Mouse (Mus musculus): ENCODE measurements at regions not wholly inside any gene's neighbourhood (a gene's known extent, or its start where the extent isn't known, plus 50 kb on each side); places are given as distances from the start of the nearest gene placed in this dataset.

DNA sequence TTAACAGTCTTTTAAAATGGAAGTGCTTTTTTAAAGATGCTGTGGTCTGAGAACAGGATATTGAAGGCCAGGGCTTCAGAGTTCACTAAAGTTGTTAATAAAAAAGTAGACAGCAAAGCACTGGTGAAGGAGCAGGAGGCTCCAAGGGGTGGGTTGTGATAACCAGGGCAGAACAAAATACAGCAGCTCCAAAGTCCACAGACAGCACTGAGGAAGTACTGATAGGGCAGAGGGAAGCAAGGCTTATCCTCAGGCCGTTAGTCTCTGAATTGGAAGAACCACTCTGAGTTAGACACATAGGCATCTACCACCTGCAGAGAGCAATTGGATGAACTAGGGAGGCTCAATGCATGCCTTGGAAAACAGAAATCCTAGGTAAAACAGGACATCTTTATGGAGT lies 62.1 kb downstream of the P2ry1 start:
- in situ Hi-C loops (cut with MboI, MseI), result no loop called here

DNA sequence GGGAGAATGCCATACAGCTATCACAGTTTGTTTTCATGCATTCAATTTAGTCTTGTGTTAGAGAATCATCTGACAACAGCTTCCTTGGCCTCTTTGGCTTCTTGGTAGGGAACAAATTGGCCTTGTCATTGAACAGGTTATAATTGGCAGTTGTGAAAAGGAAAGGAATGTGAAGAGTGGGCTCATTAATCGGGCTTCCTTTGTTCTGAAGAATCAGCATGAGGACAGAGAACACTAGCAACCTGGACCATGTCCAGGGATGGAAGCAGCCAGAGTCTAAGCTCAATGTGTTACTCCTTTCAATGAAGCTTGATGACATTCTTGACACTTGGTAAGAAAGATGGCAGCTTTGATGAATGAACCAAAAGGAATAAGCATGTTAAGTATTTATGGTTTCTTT lies 64.5 kb downstream of the P2ry1 start:
- in situ Hi-C loops (cut with MboI, MseI), result no loop called here

DNA sequence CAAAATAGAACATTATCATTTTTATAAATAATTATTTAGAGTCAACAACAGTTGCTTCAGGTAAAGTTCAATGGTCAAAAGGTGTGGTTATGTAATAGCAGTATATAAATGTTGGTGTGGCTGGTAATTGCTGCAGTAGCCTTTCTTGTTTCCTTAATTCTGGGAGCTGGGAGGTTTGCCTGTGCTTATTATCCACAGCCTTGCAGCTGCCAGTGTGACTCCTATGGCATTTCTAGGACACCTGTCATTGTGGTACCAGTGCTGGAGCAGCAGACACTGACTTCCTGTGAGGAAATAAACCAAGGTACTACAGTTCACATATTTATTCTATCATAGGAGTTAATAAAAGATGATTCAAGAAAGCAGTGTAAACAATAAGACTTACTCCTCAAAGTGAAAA lies 65.6 kb downstream of the P2ry1 start:
- in situ Hi-C loops (cut with MboI, MseI), result no loop called here

DNA sequence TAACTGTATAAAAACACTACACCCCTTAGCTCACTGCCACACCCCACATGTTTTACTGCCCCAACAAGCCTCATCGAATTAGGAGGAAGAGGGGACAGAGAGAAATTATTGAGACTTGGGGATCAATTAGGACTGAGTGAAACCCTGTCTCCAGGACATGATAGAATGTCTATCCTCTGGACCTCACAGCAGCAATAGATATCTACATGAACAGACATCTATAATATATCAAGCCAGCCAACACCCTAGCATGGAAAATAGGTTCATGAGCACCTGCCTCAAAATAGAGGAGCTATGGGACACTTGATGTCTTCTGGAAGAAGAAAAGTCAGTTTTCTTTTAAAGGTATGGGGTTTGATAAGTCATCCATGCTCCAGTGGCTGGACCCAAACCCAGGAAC lies 68.4 kb downstream of the P2ry1 start:
- in situ Hi-C loops (cut with MboI, MseI), result no loop called here

DNA sequence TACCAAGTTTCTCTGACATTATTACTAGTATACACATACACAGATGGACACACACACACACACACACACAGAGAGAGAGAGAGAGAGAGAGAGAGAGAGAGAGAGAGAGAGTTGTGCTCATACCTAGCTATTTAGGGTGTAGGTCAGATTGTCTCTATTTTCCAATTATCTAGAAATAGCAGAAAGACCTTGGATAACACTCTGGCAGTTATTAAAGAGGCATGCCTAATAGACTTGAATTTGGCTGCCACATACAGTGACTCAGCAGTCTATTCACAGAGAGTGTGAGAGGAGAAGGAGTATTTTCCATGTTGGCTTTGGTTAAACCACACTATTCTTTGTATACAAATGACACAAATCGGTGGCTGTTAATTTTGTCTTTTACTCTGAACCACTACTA lies 69.7 kb downstream of the P2ry1 start:
- in situ Hi-C loops (cut with MboI, MseI), result no loop called here

DNA sequence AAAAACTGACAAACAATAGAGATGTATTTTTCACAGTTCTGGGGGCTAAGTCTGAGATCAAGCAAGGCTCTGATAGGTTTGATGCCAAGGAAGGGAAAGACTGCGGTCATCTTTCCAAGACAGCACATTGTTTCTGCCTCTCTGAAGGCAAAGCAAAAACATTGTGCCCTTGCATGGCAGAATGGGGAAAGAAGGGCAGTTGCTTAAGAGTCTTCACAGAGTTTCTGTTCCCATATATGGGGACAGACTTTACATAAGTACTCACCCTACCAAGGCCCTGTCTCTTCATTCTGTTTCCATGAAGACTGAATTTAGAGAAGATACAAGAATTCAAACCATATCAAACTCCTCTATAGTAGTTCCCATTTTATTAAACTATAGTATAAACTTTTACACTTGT lies 70.5 kb downstream of the P2ry1 start:
- in situ Hi-C loops (cut with MboI, MseI), result no loop called here

DNA sequence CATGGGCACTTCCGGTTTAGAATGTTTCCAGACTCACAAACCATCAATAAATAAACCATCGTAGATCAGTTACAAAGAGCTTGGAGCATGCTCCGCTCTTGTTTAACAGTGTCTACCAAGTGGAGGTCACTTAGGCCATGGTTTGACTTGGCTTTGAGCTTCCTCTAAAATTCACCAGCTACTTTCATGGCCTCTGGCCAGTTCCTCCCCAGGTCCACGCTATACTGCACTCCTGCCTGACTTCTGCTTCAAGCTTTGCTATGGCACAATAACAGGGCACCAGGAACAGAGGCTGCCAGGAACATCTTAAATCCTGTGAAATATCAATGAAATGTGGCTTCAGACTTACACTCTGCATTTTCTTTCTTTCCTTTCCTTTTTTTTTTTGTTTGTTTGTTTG lies 71.2 kb downstream of the P2ry1 start:
- in situ Hi-C loops (cut with MboI, MseI), result no loop called here

DNA sequence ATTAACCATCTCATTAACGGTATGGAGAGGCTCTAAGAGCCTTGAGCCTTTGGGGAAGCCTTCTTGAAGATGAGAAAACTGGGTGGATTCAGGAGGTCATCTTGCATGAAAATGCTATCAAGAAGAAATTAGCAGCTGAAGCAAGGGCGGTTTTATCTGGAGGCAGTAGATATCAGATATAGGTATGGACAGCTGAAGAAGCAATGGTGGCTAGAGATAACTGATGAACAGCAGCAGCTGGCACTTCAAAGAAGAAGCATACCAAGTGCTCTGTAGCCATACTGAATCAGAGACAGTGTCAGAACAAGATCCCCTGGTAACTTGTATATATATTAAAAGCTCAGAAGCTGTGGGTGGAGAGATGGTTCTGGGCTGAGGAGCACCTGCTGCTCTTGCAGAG lies 73.2 kb downstream of the P2ry1 start:
- in situ Hi-C loops (cut with MboI, MseI), result no loop called here

DNA sequence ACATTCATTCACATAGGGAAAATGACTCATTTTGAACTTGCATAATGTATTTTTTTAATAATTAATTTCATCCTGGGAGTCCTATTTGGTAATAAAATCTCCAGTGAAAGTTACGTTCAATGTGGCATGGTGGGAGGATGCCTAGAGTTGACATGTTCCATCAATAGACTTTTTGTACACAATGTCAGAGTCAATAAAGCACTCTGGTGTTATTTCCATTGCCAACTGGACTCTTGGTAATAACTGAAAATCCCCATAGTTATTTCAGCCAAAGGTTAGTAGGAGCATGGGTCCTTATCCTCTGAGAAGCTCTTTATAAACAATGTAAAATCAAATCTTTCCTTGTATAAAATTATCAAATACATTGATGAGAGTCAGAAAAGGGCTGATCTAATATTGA lies 87.3 kb downstream of the P2ry1 start:
- in situ Hi-C loops (cut with MboI, MseI), result loop anchor here in 1 of 2 experiments (5.0 kb wide), 1 partner anchor 108 kb away; no protein-coding TSS in a partner anchor

DNA sequence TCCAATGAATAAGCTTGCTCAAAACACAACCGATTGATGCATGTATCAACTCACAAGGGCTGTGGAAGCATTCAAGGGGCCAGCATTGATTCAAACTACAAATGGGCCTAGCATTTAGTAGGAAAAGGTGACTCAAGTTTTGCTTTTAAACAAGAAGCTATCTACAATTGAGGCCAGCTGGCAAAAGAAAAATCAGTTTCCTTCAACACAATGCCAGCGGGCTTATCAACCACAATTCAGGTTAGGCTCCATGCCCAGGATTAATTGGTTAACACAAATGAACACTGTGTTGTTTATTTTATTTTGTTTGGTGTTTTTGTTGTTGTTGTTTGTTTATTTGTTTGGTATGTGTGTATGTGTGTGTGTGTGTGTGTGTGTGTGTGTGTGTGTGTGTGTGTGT lies 89.4 kb downstream of the P2ry1 start:
- in situ Hi-C loops (cut with MboI, MseI), result no loop called here

DNA sequence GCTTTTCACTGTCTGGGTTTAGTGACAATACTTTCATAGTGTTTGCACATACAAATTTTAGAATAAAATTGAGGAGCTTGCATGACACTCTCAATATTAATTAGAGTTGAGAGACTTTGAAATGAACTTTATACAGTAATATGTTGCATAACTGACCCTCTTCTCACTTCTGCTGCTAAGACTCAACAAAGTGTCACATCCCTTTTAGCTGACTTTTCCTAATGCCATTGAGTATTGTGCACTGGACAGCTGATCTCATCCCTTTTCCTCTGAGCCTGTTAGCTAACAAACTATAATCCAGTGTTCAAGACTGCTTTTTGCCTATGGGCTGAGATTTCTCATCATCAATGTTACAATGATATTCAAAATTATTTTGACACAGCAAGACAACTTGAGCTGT lies 113.8 kb downstream of the P2ry1 start:
- in situ Hi-C loops (cut with MboI, MseI), result no loop called here

DNA sequence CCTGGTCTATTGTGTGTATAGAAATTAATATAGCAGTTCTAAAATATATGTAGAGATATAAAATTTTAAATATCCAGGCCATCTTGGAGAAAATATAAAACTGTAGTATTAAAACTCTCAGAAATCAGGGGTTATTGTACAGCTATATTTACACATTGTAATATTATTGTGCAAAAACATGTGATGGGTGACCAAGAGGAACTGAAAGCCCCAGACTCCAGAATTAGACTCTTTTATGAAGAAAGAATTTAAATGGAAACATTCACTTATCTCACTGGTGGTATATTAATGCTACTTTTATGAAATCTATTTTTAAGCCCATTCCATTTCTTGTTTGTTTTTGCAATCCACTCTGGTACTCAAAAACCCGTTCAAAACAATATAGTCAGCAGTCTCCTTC lies 130.5 kb downstream of the P2ry1 start:
- in situ Hi-C loops (cut with MboI, MseI), result no loop called here

DNA sequence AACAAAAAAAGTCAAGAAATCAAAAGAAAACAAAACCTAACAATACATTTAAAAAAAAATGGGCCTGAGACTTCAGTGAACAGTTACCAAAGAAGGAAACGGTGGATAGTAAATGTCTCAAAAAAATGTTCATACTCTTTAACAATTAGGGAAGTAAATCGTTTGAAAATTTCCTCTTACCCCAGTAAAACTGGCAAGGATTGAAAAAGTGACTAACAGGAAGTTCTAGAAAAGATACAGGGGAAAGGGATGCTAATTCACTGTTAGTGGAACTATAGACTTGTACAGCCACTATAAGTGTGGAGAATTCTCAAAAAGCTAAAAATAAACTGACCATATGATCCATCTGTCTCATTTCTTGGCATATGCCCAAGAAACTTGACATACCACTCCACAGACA lies 151.5 kb downstream of the P2ry1 start:
- in situ Hi-C loops (cut with MboI, MseI), result no loop called here

DNA sequence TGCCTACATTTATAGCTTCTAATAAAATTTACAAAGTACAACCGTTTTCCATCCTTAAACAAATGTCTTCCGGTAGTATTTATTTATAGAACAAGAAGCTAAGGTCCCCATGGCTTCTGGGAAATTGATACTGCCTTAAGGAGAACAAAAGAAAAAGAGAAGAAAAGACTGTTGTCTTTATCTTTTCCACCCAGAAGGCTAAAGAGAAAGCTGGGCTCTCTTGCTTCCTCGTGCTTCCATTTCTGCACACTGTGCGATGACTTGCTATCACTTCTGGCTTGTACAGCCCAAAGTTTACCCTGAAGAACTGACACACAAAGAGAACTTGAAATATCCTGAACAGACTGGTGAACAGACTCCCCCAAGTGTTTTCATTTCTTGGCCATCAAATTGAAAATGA lies 157.2 kb downstream of the P2ry1 start:
- in situ Hi-C loops (cut with MboI, MseI), result no loop called here

DNA sequence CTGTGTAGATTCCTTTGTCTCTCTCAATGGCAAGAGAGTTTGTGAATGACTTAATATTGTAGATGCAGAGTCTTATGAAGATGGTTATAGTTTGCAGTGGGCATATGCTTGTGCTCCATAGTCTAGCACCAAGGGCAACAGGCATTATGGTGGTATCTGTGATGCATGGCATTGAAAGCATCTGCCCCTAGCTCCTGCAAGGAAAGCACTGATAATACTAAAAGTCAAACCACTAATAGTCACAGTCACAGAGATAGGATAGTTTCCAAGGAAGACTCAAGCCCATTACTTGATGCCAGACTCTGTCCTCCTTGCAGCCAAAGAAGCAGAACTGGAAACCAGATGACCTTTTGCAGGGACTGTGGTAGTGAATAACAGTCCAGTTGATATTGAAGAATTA lies 158.8 kb downstream of the P2ry1 start:
- in situ Hi-C loops (cut with MboI, MseI), result no loop called here

DNA sequence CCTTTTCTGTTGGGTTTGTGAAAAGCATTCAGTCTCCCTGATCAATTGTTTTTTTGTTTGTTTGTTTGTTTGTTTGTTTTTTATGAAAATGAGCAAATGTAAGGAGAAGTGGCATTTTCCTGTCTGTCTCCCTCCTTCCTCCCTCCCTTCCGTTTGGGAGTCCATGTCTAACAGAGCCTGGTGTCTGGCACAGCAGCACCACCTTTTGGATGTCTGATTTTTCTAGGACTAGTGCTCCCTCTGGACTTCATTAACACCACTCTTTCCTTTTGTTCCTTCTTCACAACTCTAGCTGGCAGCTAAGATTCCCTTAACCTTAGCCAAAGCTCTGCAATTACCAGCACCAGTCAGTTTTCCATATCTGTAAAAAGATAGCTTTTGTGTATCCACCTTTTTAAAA lies 175.6 kb upstream of the Rap2b start:
- in situ Hi-C loops (cut with MboI, MseI), result no loop called here

DNA sequence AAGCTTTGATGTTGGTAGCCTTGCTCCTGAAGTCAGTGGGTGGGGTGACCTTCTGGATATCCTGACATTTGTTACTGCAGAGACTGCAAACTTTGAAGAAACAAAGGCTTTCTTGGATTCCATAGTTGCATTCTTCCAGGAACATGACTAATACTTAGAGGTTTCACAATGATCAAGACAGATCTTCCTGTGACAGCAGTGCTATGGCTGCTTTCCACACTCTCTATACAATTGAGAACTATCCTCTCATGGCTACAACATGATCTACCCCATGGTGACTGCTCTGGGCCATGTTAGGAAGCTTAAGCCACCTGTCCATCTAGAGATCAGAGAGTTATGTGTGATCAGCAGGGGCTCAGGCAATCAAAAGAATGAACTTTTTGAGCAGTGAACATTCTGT lies 172.8 kb upstream of the Rap2b start:
- in situ Hi-C loops (cut with MboI, MseI), result no loop called here

DNA sequence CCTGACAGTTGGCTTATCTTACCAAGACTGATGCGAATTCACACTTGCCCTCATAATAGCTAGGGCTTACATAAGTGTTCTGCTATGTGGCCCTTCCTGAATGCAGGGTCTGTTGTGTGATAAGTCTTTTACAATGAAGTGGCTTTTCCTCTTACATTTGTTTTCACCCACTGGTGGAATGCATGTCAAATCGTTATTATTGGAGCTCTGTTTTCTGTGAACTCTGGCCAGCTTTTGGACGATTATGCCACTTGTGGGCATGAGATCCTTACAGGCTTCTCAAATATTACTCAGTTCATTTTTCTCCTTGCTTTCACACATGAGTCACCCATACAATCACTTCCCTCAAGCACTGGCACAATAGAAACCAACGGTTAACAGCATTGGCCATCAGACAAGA lies 144.9 kb upstream of the Rap2b start:
- in situ Hi-C loops (cut with MboI, MseI), result loop anchor here in 1 of 2 experiments (5.0 kb wide), 1 partner anchor 101 kb away; no protein-coding TSS in a partner anchor

DNA sequence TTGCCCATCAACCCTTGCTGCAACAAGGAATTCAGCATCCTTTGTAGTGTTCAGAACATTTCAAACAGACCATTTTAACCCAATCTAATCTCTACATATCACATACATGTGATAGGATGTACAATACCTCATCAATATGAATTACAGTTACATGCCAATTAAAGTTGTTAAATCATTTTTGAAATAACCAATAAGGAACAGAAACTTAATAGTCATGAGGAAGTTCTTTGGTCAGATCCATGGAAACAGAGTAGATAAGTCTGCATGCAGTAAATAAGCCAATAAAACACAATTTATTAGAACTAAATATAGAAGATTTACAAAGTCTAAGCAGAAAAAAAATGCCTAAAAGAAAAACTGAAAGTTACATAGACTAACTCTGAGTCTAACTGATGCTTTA lies 136.9 kb upstream of the Rap2b start:
- in situ Hi-C loops (cut with MboI, MseI), result no loop called here

DNA sequence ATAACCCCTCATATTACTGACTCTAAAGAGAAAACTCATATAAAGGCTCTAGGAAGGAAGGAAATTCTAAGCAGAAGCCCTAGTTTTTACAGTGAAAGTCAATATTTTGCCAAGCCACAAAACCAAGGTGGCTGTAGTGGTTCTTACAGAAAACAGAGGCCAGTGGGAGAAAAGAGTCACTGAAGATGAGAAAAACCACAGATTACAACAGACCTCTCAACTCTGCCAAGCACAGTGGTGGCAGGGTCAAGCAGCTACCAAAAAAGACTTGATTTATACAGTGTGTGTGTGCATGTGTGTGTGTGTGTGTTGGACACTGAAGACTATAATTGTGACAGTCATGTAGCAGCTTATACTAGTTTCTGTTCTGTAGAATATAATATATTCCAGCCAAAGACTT lies 136.4 kb upstream of the Rap2b start:
- in situ Hi-C loops (cut with MboI, MseI), result loop anchor here in 1 of 2 experiments (25.0 kb wide), 1 partner anchor 1212 kb away; no protein-coding TSS in a partner anchor

DNA sequence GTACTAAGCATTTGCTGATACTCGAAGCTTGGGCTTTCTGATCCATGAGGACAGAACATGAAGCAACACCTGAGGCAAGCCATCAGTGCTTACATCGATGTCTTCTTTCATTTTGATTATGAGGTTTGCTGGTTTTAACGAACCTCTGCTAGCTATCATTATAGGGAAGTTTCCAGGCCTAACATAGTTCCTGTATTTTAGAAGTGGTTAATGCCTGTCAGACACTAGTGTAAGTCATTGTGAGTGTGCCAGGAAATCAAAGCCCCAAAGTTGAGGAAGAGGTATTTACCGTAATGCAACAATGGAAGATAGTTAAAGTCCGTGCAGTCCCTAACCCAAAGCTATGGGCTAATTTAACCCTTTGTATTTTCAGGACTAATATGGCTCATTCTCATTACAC lies 120.1 kb upstream of the Rap2b start:
- in situ Hi-C loops (cut with MboI, MseI), result loop anchor here (10.0 to 25.0 kb wide), 2 partner anchors 1196 to 1213 kb away; no protein-coding TSS in a partner anchor

DNA sequence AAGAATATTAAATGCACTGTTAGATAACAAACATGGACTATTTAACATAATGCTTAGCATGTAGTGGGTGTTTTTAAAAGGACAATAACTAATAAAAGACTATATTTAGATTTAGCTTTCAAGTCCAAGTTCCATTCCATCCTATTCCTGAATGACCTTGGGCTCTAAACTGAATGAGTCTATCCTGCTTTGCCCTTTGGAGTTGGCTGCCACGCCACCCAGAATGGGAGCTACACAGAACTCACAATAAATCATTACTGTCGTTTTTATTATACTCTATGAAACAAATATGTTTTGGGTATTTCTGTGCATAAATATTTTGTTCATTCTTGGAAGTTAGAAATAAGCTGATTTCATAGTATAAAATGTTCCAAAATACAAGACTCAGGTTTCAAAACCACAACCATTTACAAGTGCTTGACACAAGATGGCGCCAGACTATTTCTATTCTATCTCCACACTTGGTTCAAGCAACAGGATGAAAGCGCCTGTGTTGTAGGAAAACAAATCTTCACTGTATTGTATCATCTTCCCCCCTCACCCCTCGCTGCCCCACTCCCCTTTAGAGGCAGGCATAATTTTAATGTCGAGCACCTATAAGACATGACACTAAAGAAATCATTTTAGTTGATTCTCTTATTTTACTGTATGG lies 117.4 kb upstream of the Rap2b start:
- in situ Hi-C loops (cut with MboI, MseI), result loop anchor here (10.0 to 25.0 kb wide), 2 partner anchors 1193 to 1211 kb away; no protein-coding TSS in a partner anchor

DNA sequence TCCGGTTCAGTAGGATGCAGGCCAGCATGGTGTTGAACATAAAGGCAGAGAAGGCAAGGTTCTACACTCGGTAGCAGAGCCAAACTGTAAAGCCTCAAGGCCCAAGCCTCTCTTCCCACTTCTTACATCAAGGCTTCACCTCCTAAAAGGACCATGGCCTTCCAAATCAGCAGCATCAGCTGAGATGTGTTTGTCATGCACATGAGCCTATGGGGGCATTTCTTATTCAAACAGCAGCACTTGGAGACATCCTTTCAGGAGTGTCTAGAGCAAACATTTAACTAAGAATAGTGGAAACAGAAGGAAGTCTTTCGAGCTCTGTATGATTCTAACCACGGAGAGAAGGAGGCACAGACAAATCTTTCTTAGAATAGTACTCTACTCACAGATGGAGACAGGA lies 115.0 kb upstream of the Rap2b start:
- in situ Hi-C loops (cut with MboI, MseI), result loop anchor here (5.0 to 25.0 kb wide), 4 partner anchors 591 to 1208 kb away; no protein-coding TSS in a partner anchor

DNA sequence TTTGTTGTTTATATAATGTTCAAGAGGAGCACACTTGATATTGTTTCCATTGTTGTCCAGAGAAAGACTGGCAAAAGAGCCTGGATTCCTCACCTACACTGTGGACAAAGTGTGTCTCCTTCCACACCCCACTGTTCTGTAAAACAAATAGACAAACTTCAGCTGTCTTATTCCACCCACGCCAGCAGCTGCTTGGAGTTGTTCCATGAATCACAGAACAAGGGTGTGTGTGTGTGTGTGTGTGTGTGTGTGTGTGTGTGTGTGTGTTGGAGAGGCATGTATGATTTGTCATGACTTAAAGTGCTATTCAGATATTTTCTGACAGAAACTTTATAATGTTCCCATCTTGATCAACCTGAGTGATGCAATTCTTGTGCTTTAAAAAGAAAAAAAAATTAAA lies 114.1 kb upstream of the Rap2b start:
- in situ Hi-C loops (cut with MboI, MseI), result loop anchor here (5.0 to 25.0 kb wide), 4 partner anchors 590 to 1207 kb away; no protein-coding TSS in a partner anchor

Data from T-helper 17 cell (primary cell).